Mouse (Mus musculus): ENCODE results near the gene Foxa2. TPM values are rescaled to one million over a fixed set of nuclear protein-coding genes. Genes with fewer than 3 reads are reported as not detected.

The Foxa2 gene
- polyA plus RNA-seq, 1 experiment: 0.49 TPM

DNA sequence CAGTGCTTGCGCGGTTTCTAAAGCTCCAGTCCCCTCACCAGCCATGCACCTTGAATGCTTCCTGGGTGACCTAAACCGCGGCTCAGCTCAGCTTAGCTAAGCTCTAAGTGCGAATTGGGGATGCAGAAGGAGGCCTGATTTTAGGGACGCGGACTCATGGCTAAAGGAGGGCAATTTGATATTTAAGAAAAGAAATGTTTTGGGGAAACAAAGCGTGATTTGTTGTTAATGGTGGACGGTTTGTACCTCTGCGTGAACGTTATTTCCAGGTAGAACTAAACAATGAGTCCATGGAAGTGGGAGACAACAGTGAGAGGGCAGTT is 16.2 kb downstream of the Foxa2 start:
- Histone ChIP-seq H3K4me3 (no peak overlapping the region), H3K27me3 (ENCODE audit: control insufficient read depth, insufficient read depth, insufficient read length) (peaks cover 5% of the 10 kb centered on the region), H3ac (ENCODE audit: control insufficient read depth, insufficient read length) (no peak overlapping the region), H3K4me2 (ENCODE audit: low read depth) (no peak overlapping the region), H3K36me3 (ENCODE audit: control insufficient read depth, insufficient read depth) (no peaks in the 10 kb centered on the region), H3K79me2 (ENCODE audit: control insufficient read depth, insufficient read depth) (no peaks in the 10 kb centered on the region)
- TF ChIP-seq REST (IDR thresholded peaks at IDR 0.05; ENCODE audit: insufficient read depth, insufficient read length): no peak
- TF ChIP-seq MYOG (IDR thresholded peaks at IDR 0.05; ENCODE audit: control insufficient read depth in 1 of 3, insufficient read depth in 1 of 3, insufficient read length in 2 of 3, low read depth in 2 of 3): no peak
- no peak for TF ChIP-seq E2F4 (IDR thresholded peaks at IDR 0.05; ENCODE audit: insufficient read depth)
- no peak for TF ChIP-seq CEBPB (IDR thresholded peaks at IDR 0.05; ENCODE audit: insufficient read depth, poor library complexity, severe bottlenecking)
- TF ChIP-seq POLR2AphosphoS2 (IDR thresholded peaks at IDR 0.05; ENCODE audit: insufficient read length, low read depth): no peak
- TF ChIP-seq MYOD1 (IDR thresholded peaks at IDR 0.05; ENCODE audit: control insufficient read depth in 1 of 3, insufficient read length in 2 of 3, low read depth in 2 of 3): no peak
- no peak for TF ChIP-seq SRF (IDR thresholded peaks at IDR 0.05; ENCODE audit: control insufficient read depth, insufficient read length, low read depth)
- no peak for TF ChIP-seq USF1 (IDR thresholded peaks at IDR 0.05; ENCODE audit: low read depth)

DNA sequence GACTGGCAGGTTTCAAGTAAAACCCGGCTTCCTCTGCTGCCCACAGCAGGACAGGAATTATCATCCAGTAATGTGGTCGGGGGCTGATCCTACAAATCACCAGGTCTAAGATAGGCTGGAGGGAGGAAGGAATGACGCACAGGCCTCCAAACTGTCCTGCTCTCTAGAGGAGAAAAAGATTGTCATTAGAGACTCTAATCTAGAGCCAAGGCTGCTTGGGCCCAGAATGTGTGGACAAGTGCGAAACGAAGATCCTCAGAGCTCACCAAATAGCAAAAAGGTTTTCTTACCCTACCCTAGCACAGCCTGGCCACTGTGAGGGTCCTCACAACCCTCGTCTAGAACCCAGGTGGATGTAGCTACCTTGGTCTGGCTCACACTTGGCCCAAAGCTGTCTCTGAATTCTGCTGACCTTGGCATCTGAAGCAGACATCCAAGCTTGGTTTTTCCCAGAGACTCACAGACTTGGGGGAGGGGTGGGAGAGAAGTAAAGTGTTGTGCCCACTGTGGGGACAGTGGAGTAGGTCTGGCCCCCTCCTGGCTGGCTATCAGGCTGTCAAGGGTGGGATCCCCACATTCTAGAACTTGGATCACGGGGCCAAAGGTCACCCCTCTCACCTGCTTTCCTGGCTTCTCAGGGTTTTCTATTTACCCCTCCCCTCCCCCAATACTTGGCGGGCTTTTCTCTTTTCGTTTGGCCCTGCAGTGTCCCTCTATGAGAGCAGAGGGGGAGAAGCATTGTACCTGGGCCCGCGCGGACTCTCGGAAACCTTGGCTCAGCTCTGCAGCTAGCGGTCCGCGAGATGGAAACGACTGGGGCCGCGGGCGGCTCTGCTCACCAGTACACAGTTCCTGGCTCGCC is 16.8 kb downstream of the Foxa2 start:
- Histone ChIP-seq H3K4me3 (no peak overlapping the region), H3K4me2 (ENCODE audit: low read depth) (no peak overlapping the region), H3K36me3 (ENCODE audit: control insufficient read depth, insufficient read depth) (no peaks in the 10 kb centered on the region), H3ac (ENCODE audit: control insufficient read depth, insufficient read length) (no peak overlapping the region), H3K27me3 (ENCODE audit: control insufficient read depth, insufficient read depth, insufficient read length) (peaks cover 5% of the 10 kb centered on the region), H3K79me2 (ENCODE audit: control insufficient read depth, insufficient read depth) (no peaks in the 10 kb centered on the region)
- no peak for TF ChIP-seq TCF12 (IDR thresholded peaks at IDR 0.05; ENCODE audit: insufficient read depth, poor library complexity, severe bottlenecking)
- TF ChIP-seq POLR2AphosphoS2 (IDR thresholded peaks at IDR 0.05; ENCODE audit: insufficient read length, low read depth): no peak
- TF ChIP-seq SRF (IDR thresholded peaks at IDR 0.05; ENCODE audit: control insufficient read depth, insufficient read length, low read depth): no peak
- no peak for TF ChIP-seq MYOG (IDR thresholded peaks at IDR 0.05; ENCODE audit: control insufficient read depth in 1 of 3, insufficient read depth in 1 of 3, insufficient read length in 2 of 3, low read depth in 2 of 3)
- no peak for TF ChIP-seq CEBPB (IDR thresholded peaks at IDR 0.05; ENCODE audit: insufficient read depth, poor library complexity, severe bottlenecking)
- no peak for TF ChIP-seq MYOD1 (IDR thresholded peaks at IDR 0.05; ENCODE audit: control insufficient read depth in 1 of 3, insufficient read length in 2 of 3, low read depth in 2 of 3)

DNA sequence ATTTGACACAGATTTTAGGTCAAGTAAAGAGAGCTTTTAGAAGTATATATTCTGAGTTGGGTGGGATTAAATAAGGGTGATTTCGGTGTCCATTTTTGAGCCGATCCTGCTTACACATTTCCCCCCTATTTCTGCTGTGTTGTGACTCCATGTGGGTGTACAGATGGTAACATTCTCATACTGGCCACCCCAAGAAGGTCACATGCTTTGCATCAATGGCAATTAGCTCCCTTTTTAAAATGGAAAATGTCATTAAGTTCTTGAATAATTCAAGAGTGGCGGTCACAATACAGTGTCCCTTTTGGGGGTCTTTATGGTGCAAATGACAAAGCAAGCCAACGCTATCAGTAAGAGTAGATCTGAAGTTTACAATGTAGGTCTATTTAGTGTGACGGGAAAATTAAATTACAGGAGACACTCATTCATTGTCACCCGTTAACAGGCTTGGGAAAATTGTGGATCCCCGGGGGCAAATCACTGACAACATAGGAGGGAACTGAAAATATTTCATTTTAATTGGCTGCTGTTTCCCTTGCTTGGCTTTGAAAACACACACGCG is 17.6 kb downstream of the Foxa2 start:
- Histone ChIP-seq H3K36me3 (ENCODE audit: control insufficient read depth, insufficient read depth) (no peaks in the 10 kb centered on the region), H3K27me3 (ENCODE audit: control insufficient read depth, insufficient read depth, insufficient read length) (peaks cover 5% of the 10 kb centered on the region), H3K4me2 (ENCODE audit: low read depth) (no peak overlapping the region), H3K4me3 (no peak overlapping the region), H3ac (ENCODE audit: control insufficient read depth, insufficient read length) (no peak overlapping the region), H3K79me2 (ENCODE audit: control insufficient read depth, insufficient read depth) (no peaks in the 10 kb centered on the region)
- TF ChIP-seq TCF12 (IDR thresholded peaks at IDR 0.05; ENCODE audit: insufficient read depth, poor library complexity, severe bottlenecking): no peak
- no peak for TF ChIP-seq E2F4 (IDR thresholded peaks at IDR 0.05; ENCODE audit: insufficient read depth)
- TF ChIP-seq MAX (IDR thresholded peaks at IDR 0.05; ENCODE audit: low read depth): no peak
- no peak for TF ChIP-seq POLR2A (IDR thresholded peaks at IDR 0.05; ENCODE audit: insufficient read length, low read depth)
- TF ChIP-seq MYOG (IDR thresholded peaks at IDR 0.05; ENCODE audit: control insufficient read depth in 1 of 3, insufficient read depth in 1 of 3, insufficient read length in 2 of 3, low read depth in 2 of 3): no peak
- TF ChIP-seq SRF (IDR thresholded peaks at IDR 0.05; ENCODE audit: control insufficient read depth, insufficient read length, low read depth): no peak
- no peak for TF ChIP-seq TCF3 (IDR thresholded peaks at IDR 0.05; ENCODE audit: insufficient read length, low read depth)
- TF ChIP-seq REST (IDR thresholded peaks at IDR 0.05; ENCODE audit: insufficient read depth, insufficient read length): no peak
- no peak for TF ChIP-seq MYOD1 (IDR thresholded peaks at IDR 0.05; ENCODE audit: control insufficient read depth in 1 of 3, insufficient read length in 2 of 3, low read depth in 2 of 3)
- no peak for TF ChIP-seq POLR2AphosphoS2 (IDR thresholded peaks at IDR 0.05; ENCODE audit: insufficient read length, low read depth)
- TF ChIP-seq USF1 (IDR thresholded peaks at IDR 0.05; ENCODE audit: low read depth): no peak
- TF ChIP-seq CEBPB (IDR thresholded peaks at IDR 0.05; ENCODE audit: insufficient read depth, poor library complexity, severe bottlenecking): no peak

DNA sequence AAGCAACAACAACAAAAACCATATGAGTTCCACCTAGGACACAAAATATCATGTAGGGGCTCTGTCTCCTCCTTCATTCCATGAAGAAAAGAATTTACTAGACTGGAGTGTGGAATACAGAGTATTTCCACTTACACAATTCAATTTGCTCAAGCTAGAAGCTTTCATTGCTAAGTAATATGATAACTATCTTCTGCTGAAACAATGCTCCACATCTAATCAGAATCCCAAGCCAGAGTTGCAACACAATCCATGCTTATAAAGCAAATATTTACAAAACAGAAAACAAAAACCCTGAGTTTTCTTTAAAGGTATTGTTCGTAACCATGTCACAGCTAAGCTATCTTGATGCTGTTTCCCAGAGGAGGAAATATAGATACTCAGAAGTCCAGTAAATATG is 20.4 kb downstream of the Foxa2 start:
- Histone ChIP-seq H3K4me3 (no peak overlapping the region), H3K27me3 (ENCODE audit: control insufficient read depth, insufficient read depth, insufficient read length) (peaks cover 5% of the 10 kb centered on the region), H3K4me2 (ENCODE audit: low read depth) (no peak overlapping the region), H3K79me2 (ENCODE audit: control insufficient read depth, insufficient read depth) (no peaks in the 10 kb centered on the region), H3ac (ENCODE audit: control insufficient read depth, insufficient read length) (no peak overlapping the region), H3K36me3 (ENCODE audit: control insufficient read depth, insufficient read depth) (no peaks in the 10 kb centered on the region)
- TF ChIP-seq TCF12 (IDR thresholded peaks at IDR 0.05; ENCODE audit: insufficient read depth, poor library complexity, severe bottlenecking) (no peak), TCF3 (IDR thresholded peaks at IDR 0.05; ENCODE audit: insufficient read length, low read depth) (no peak), MYOG (IDR thresholded peaks at IDR 0.05; ENCODE audit: control insufficient read depth in 1 of 3, insufficient read depth in 1 of 3, insufficient read length in 2 of 3, low read depth in 2 of 3) (no peak), REST (IDR thresholded peaks at IDR 0.05; ENCODE audit: insufficient read depth, insufficient read length) (no peak), POLR2A (IDR thresholded peaks at IDR 0.05; ENCODE audit: insufficient read length, low read depth) (no peak)

GRCm38 (mm10) chr2:148025481-148025880 is 21.3 kb downstream of the Foxa2 start:
- no peaks in the 10 kb centered on the region for H3K36me3 ChIP-seq (ENCODE audit: control insufficient read depth, insufficient read depth)
- no peak overlapping the region for H3K4me2 ChIP-seq (ENCODE audit: low read depth)
- no peak overlapping the region for H3K4me3 ChIP-seq
- H3K27me3 ChIP-seq (ENCODE audit: control insufficient read depth, insufficient read depth, insufficient read length): peaks cover 3% of the 10 kb centered on the region
- H3ac ChIP-seq (ENCODE audit: control insufficient read depth, insufficient read length): no peak overlapping the region
- TF ChIP-seq TCF12 (IDR thresholded peaks at IDR 0.05; ENCODE audit: insufficient read depth, poor library complexity, severe bottlenecking): no peak
- no peak for TF ChIP-seq USF1 (IDR thresholded peaks at IDR 0.05; ENCODE audit: low read depth)
- TF ChIP-seq TCF3 (IDR thresholded peaks at IDR 0.05; ENCODE audit: insufficient read length, low read depth): no peak
- TF ChIP-seq MYOG (IDR thresholded peaks at IDR 0.05; ENCODE audit: control insufficient read depth in 1 of 3, insufficient read depth in 1 of 3, insufficient read length in 2 of 3, low read depth in 2 of 3): no peak
- TF ChIP-seq POLR2AphosphoS2 (IDR thresholded peaks at IDR 0.05; ENCODE audit: insufficient read length, low read depth): no peak
- no peak for TF ChIP-seq MAX (IDR thresholded peaks at IDR 0.05; ENCODE audit: low read depth)
- TF ChIP-seq SRF (IDR thresholded peaks at IDR 0.05; ENCODE audit: control insufficient read depth, insufficient read length, low read depth): no peak
- no peak for TF ChIP-seq REST (IDR thresholded peaks at IDR 0.05; ENCODE audit: insufficient read depth, insufficient read length)
- TF ChIP-seq MYOD1 (IDR thresholded peaks at IDR 0.05; ENCODE audit: control insufficient read depth in 1 of 3, insufficient read length in 2 of 3, low read depth in 2 of 3): no peak
- no peak for TF ChIP-seq E2F4 (IDR thresholded peaks at IDR 0.05; ENCODE audit: insufficient read depth)
- no peak for TF ChIP-seq POLR2A (IDR thresholded peaks at IDR 0.05; ENCODE audit: insufficient read length, low read depth)
- no peak for TF ChIP-seq CEBPB (IDR thresholded peaks at IDR 0.05; ENCODE audit: insufficient read depth, poor library complexity, severe bottlenecking)
- H3K79me2 ChIP-seq (ENCODE audit: control insufficient read depth, insufficient read depth): no peaks in the 10 kb centered on the region
